Mouse (Mus musculus): ENCODE data around the gene Gm8332.

DNA sequence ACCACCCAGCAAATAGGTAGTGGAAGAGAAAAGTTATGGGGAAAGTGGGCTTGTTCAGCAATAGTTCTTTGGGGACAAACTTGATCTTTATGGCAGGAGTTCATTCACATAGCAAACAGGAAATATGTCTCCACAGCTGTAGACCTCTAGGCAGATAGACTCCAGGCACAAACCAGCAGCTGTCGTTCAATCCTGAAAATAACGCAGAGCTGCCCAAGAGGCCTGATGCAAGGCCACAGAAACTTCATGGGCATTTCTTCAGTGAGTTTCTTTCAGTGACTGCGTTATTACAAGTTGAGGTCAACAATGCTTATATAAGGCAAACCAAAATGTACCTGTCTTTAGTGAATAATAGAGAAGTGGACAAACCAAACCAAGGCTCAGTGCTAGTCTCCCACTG, 30.5 kb downstream of the Gm8332 start:
- TF ChIP-seq CTCF (IDR thresholded peaks at IDR 0.05; ENCODE audit: insufficient read depth, low read length), result no peak
- TF ChIP-seq POLR2A (IDR thresholded peaks at IDR 0.05; ENCODE audit: borderline replicate concordance, extremely low read depth, low read depth, low read length), result no peak
